Mouse (Mus musculus): ENCODE measurements around the gene Gm37240.

DNA sequence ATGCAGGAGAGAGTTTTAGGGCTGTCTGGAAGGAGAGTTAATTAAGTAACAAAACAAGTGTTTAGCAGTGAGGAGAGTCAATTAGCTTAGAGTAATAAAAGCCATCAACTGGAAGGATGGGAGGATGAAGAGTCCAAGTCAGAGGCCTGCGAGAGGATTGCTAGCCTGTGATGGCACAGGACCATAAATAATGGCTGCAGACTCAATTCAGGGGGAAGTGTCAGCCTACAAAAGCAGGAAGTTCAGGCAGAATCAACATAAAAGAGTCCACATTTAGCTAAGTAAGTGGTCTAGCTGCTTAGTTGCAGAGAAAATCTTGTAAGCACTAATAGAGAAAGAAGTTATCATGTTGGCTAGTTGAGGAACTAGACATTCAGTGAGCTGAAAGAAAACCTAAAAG, 1019.3 kb downstream of the Gm37240 start:
- no peak for TF ChIP-seq CTCF (IDR thresholded peaks at IDR 0.05; ENCODE audit: borderline replicate concordance, extremely low read depth, insufficient read depth, insufficient read length)
- TF ChIP-seq POLR2A (IDR thresholded peaks at IDR 0.05; ENCODE audit: borderline replicate concordance, extremely low read depth, insufficient read depth, insufficient read length, poor library complexity, severe bottlenecking), result no peak
